In genomic region chr19:11608172-11608571, GRCm38 (mm10) we compare ENCODE assay signal across 9 mouse cellular contexts. TPM values are rescaled to one million over a fixed set of nuclear protein-coding genes. Genes with fewer than 3 reads are reported as not detected.
DNase-seq lines count a peak whose midpoint lies in the region; ATAC-seq lines count a peak whose summit lies in the region.
"Had no signal": no experiment of that assay in that cellular context is flagged by ENCODE, and none has a peak within 500 bp of the region (broad histone marks: within the 10 kb centered on the region; RNA-seq: fewer than 3 reads in every experiment).

No protein-coding gene starts in this region.

- no peaks in the 10 kb centered on the region for H3K36me3 ChIP-seq in kidney, embryonic 16.5 days (ENCODE audit: insufficient read depth, low read length)
- H3K36me3 ChIP-seq in embryonic facial prominence, embryonic 14.5 days (ENCODE audit: control insufficient read depth, insufficient read depth, low read length) = no peaks in the 10 kb centered on the region
- no peaks in the 10 kb centered on the region for H3K36me3 ChIP-seq in heart, embryonic 11.5 days (ENCODE audit: control insufficient read depth, insufficient read depth, low read length)

- no peak overlapping the region for H3K4me2 ChIP-seq in kidney, embryonic 16.5 days (replicated peaks; ENCODE audit: low read depth, low read length)
- no peak overlapping the region for H3K4me2 ChIP-seq in embryonic facial prominence, embryonic 14.5 days (ENCODE audit: low read depth, low read length)
- no peak overlapping the region for H3K4me2 ChIP-seq in heart, embryonic 11.5 days

- H3K27ac ChIP-seq in kidney, embryonic 16.5 days (ENCODE audit: low read length) = no peak overlapping the region
- H3K27ac ChIP-seq in embryonic facial prominence, embryonic 14.5 days (replicated peaks; ENCODE audit: low read depth, low read length) = no peak overlapping the region
- H3K27ac ChIP-seq in heart, embryonic 11.5 days (ENCODE audit: low read depth, low read length) = no peak overlapping the region

- H3K9me3 ChIP-seq in kidney, embryonic 16.5 days (ENCODE audit: low read length) = no peaks in the 10 kb centered on the region
- H3K9me3 ChIP-seq in embryonic facial prominence, embryonic 14.5 days (ENCODE audit: control insufficient read depth, low read length) = no peaks in the 10 kb centered on the region
- no peaks in the 10 kb centered on the region for H3K9me3 ChIP-seq in heart, embryonic 11.5 days (replicated peaks; ENCODE audit: control insufficient read depth, low read length)

- H3K4me1 ChIP-seq in kidney, embryonic 16.5 days (ENCODE audit: insufficient read depth, low read length) = no peaks in the 10 kb centered on the region
- H3K4me1 ChIP-seq in embryonic facial prominence, embryonic 14.5 days (ENCODE audit: control insufficient read depth, insufficient read depth, low read length) = no peaks in the 10 kb centered on the region
- H3K4me1 ChIP-seq in heart, embryonic 11.5 days (ENCODE audit: control insufficient read depth, insufficient read depth, low read length) = no peaks in the 10 kb centered on the region

- ATAC-seq in kidney, embryonic 16.5 days (ENCODE audit: low FRiP score, low TSS enrichment) = no peak
- ATAC-seq in CD4-positive, CD25-positive, alpha-beta regulatory T cell, adult 4 months = peak; percentile 56
- ATAC-seq in embryonic facial prominence, embryonic 14.5 days (ENCODE audit: low read depth) = no peak
- peak; percentile 44; the same call in 1 of the 2 replicates for ATAC-seq in monocyte, adult 5-6 weeks (replicated peaks; ENCODE audit: insufficient number of reproducible peaks, low FRiP score, low TSS enrichment, poor library complexity, severe bottlenecking)
- no peak for ATAC-seq in heart, embryonic 11.5 days (replicated peaks; ENCODE audit: insufficient number of reproducible peaks, low FRiP score, low TSS enrichment)

- H3K9ac ChIP-seq in kidney, embryonic 16.5 days (replicated peaks; ENCODE audit: low read length) = no peak overlapping the region
- H3K9ac ChIP-seq in embryonic facial prominence, embryonic 14.5 days (ENCODE audit: low read depth, low read length) = no peak overlapping the region
- H3K9ac ChIP-seq in heart, embryonic 11.5 days (ENCODE audit: low read depth, low read length) = no peak overlapping the region

- 8% methylated on average over 1 of the region's 1 CpGs for WGBS in kidney, embryonic 16.5 days
- 33% methylated on average over 1 of the region's 1 CpGs for WGBS in embryonic facial prominence, embryonic 14.5 days
- 13% methylated on average over 1 of the region's 1 CpGs for WGBS in heart, embryonic 11.5 days (ENCODE audit: insufficient replicate concordance)

- H3K4me3 ChIP-seq in kidney, embryonic 16.5 days (ENCODE audit: low read length) = no peak overlapping the region
- H3K4me3 ChIP-seq in embryonic facial prominence, embryonic 14.5 days (ENCODE audit: low read depth, low read length) = no peak overlapping the region
- no peak overlapping the region for H3K4me3 ChIP-seq in heart, embryonic 11.5 days (ENCODE audit: low read depth, low read length)

- H3K27me3 ChIP-seq in kidney, embryonic 16.5 days (ENCODE audit: insufficient read depth, low read length) = no peaks in the 10 kb centered on the region
- H3K27me3 ChIP-seq in embryonic facial prominence, embryonic 14.5 days (replicated peaks; ENCODE audit: control insufficient read depth, insufficient read depth, low read length) = no peaks in the 10 kb centered on the region
- H3K27me3 ChIP-seq in heart, embryonic 11.5 days (ENCODE audit: control insufficient read depth, insufficient read depth, low read length) = no peaks in the 10 kb centered on the region

- DNase-seq in kidney, adult 8-10 months = peak; percentile 2 to 28
- DNase-seq in Muller cell, postnatal 12 days (ENCODE audit: inconsistent ontology term) = peak; percentile 20
- DNase-seq in embryonic facial prominence, embryonic 14.5 days (ENCODE audit: low spot score) = peak; percentile 21
- peak; percentile 15 to 19 for DNase-seq in layer of hippocampus, postnatal 36 days

RNA-seq across cellular contexts. Expression of gene Ms4a6d, which starts 3.5 kb away (rescaled TPM):
- polyA plus RNA-seq in kidney, embryonic 16.5 days (2015; fragmentation: Nextera tagmentation; extraction: Ambion mirVana) = 1.7 and 2.6 TPM in 2 replicates
- 10 to 100 TPM in 1 of 2 experiments, 1 to 10 TPM in 1; 8.9 to 10.9 TPM for polyA plus RNA-seq in CD4-positive, CD25-positive, alpha-beta regulatory T cell, adult 4 months (2017; shearing (Covaris generic))
- 7.4 and 9.3 TPM in 2 replicates for polyA plus RNA-seq in embryonic facial prominence, embryonic 14.5 days (2014; fragmentation: Nextera tagmentation; extraction: Ambion mirVana)
- total RNA-seq in layer of hippocampus, postnatal 36 days (2021) = 1 to 10 TPM; 1.2 to 1.4 TPM
- total RNA-seq in monocyte, adult 5-6 weeks (2017) = 8.2 to 23.7 TPM (median 14.1 TPM) in 3 replicates
- polyA plus RNA-seq in heart, embryonic 11.5 days (2014; fragmentation: Nextera tagmentation; extraction: Ambion mirVana) = 0.87 and 1.1 TPM in 2 replicates

RNA-seq across cellular contexts. Expression of gene Ms4a2, which starts 15.3 kb away (rescaled TPM):
- polyA plus RNA-seq in kidney, embryonic 16.5 days (2015; fragmentation: Nextera tagmentation; extraction: Ambion mirVana) = 2.6 and 3.0 TPM in 2 replicates
- polyA plus RNA-seq in CD4-positive, CD25-positive, alpha-beta regulatory T cell, adult 4 months (2017; shearing (Covaris generic)) = not detected
- 0.94 and 1.6 TPM in 2 replicates for polyA plus RNA-seq in embryonic facial prominence, embryonic 14.5 days (2014; fragmentation: Nextera tagmentation; extraction: Ambion mirVana)
- total RNA-seq in layer of hippocampus, postnatal 36 days (2021) = not detected
- 22.8 to 63.8 TPM (median 63.0 TPM) in 3 replicates for total RNA-seq in monocyte, adult 5-6 weeks (2017)
- polyA plus RNA-seq in heart, embryonic 11.5 days (2014; fragmentation: Nextera tagmentation; extraction: Ambion mirVana) = 0.24 TPM in 1 of 2 replicates, not detected in the other
- polyA plus RNA-seq: frontal cortex, adult 2 months had no signal

RNA-seq across cellular contexts. Expression of gene Ms4a3, which starts 32.5 kb away (rescaled TPM):
- not detected in 2 replicates for polyA plus RNA-seq in kidney, embryonic 16.5 days (2015; fragmentation: Nextera tagmentation; extraction: Ambion mirVana)
- polyA plus RNA-seq in CD4-positive, CD25-positive, alpha-beta regulatory T cell, adult 4 months (2017; shearing (Covaris generic)) = not detected
- 0.36 TPM in 1 of 2 replicates, not detected in the other for polyA plus RNA-seq in embryonic facial prominence, embryonic 14.5 days (2014; fragmentation: Nextera tagmentation; extraction: Ambion mirVana)
- total RNA-seq in layer of hippocampus, postnatal 36 days (2021) = not detected
- total RNA-seq in monocyte, adult 5-6 weeks (2017) = 0.96 TPM in 1 of 3 replicates, not detected in the others
- 0.39 TPM in 1 of 2 replicates, not detected in the other for polyA plus RNA-seq in heart, embryonic 11.5 days (2014; fragmentation: Nextera tagmentation; extraction: Ambion mirVana)
- polyA plus RNA-seq: frontal cortex, adult 2 months had no signal

RNA-seq across cellular contexts. Expression of gene Oosp2, which starts 52.2 kb away (rescaled TPM):
- polyA plus RNA-seq in kidney, embryonic 16.5 days (2015; fragmentation: Nextera tagmentation; extraction: Ambion mirVana) = not detected in 2 replicates
- polyA plus RNA-seq in CD4-positive, CD25-positive, alpha-beta regulatory T cell, adult 4 months (2017; shearing (Covaris generic)) = not detected
- polyA plus RNA-seq in embryonic facial prominence, embryonic 14.5 days (2014; fragmentation: Nextera tagmentation; extraction: Ambion mirVana) = not detected in 2 replicates
- not detected for total RNA-seq in layer of hippocampus, postnatal 36 days (2021)
- not detected in 3 replicates for total RNA-seq in monocyte, adult 5-6 weeks (2017)
- not detected in 2 replicates for polyA plus RNA-seq in heart, embryonic 11.5 days (2014; fragmentation: Nextera tagmentation; extraction: Ambion mirVana)
- polyA plus RNA-seq: frontal cortex, adult 2 months had no signal

Comparison
In these comparisons a context has a peak if more than half of its experiments do, and no peak if none do; other contexts are left out.
1. ATAC-seq: peak in CD4-positive, CD25-positive, alpha-beta regulatory T cell, adult 4 months (single experiment) and monocyte, adult 5-6 weeks (single experiment); none in kidney, embryonic 16.5 days (single experiment), embryonic facial prominence, embryonic 14.5 days (single experiment) and heart, embryonic 11.5 days (single experiment).
2. Peak in every context shown above with its lines, with median percentiles within 50 percentile points of each other: DNase-seq.